ENCODE assay signal across 8 mouse cellular contexts in genomic region chr2:77280512-77281409, GRCm38 (mm10). TPM values are rescaled to one million over a fixed set of nuclear protein-coding genes. Genes with fewer than 3 reads are reported as not detected.
DNase-seq lines count a peak whose midpoint lies in the region; ATAC-seq and TF ChIP-seq lines count a peak whose summit lies in the region.

Gene Sestd1, minus strand, starts transcription at chr2:77280592.

- no peaks in the 10 kb centered on the region for H3K9me3 ChIP-seq in embryonic facial prominence, embryonic 11.5 days (replicated peaks; ENCODE audit: control insufficient read depth, low read length)
- no peaks in the 10 kb centered on the region for H3K9me3 ChIP-seq in midbrain, postnatal 0 days (ENCODE audit: low read length)
- no peaks in the 10 kb centered on the region for H3K9me3 ChIP-seq in stomach, embryonic 16.5 days (replicated peaks; ENCODE audit: control insufficient read depth, low read length)

- H3K27ac ChIP-seq in embryonic facial prominence, embryonic 11.5 days (replicated peaks; ENCODE audit: low read depth, low read length) = peak within 1 kb of the TSS; percentile 42
- peak within 1 kb of the TSS; percentile 91 for H3K27ac ChIP-seq in midbrain, postnatal 0 days (ENCODE audit: low read depth, low read length)
- H3K27ac ChIP-seq in stomach, embryonic 16.5 days (ENCODE audit: low read length) = peak within 1 kb of the TSS; percentile 64

- no peaks in the 10 kb centered on the region for H3K4me1 ChIP-seq in embryonic facial prominence, embryonic 11.5 days (ENCODE audit: control insufficient read depth, insufficient read depth, low read length)
- peaks cover 7% of the 10 kb centered on the region for H3K4me1 ChIP-seq in midbrain, postnatal 0 days (ENCODE audit: insufficient read depth, low read length)
- H3K4me1 ChIP-seq in stomach, embryonic 16.5 days (ENCODE audit: control insufficient read depth, insufficient read depth, low read length) = peaks cover 2% of the 10 kb centered on the region; the same call in 1 of the 2 replicates

- H3K27me3 ChIP-seq in embryonic facial prominence, embryonic 11.5 days (ENCODE audit: control insufficient read depth, insufficient read depth, low read length) = no peaks in the 10 kb centered on the region
- no peaks in the 10 kb centered on the region for H3K27me3 ChIP-seq in midbrain, postnatal 0 days (ENCODE audit: insufficient read depth, low read length)
- no peaks in the 10 kb centered on the region for H3K27me3 ChIP-seq in stomach, embryonic 16.5 days (ENCODE audit: control insufficient read depth, insufficient read depth, low read length)

- TF ChIP-seq CTCF in midbrain, postnatal 0 days (IDR thresholded peaks at IDR 0.05) = no peak

- peak within 1 kb of the TSS; percentile 60 for H3K4me2 ChIP-seq in embryonic facial prominence, embryonic 11.5 days (ENCODE audit: low read depth, low read length)
- peak within 1 kb of the TSS; percentile 85 for H3K4me2 ChIP-seq in midbrain, postnatal 0 days (ENCODE audit: low read depth, low read length, poor library complexity, severe bottlenecking)
- peak within 1 kb of the TSS; percentile 93 for H3K4me2 ChIP-seq in stomach, embryonic 16.5 days (ENCODE audit: low read depth, low read length)

- peak; percentile 52 to 53 for DNase-seq in urinary bladder, adult 18-20 months (ENCODE audit: low spot score in 2 of 2)
- DNase-seq in urinary bladder, postnatal 10 days (ENCODE audit: low spot score) = no peak
- DNase-seq in embryonic facial prominence, embryonic 11.5 days (ENCODE audit: low spot score) = peak; percentile 82
- peak; percentile 79 to 81 for DNase-seq in heart, adult 9 months (ENCODE audit: low spot score in 2 of 2)
- peak; percentile 67 to 76 for DNase-seq in kidney, adult 8-10 months
- peak; percentile 45 for DNase-seq in liver
- DNase-seq in midbrain, postnatal 0 days (ENCODE audit: low spot score) = peak; percentile 37

- ATAC-seq in embryonic facial prominence, embryonic 11.5 days (replicated peaks; ENCODE audit: insufficient number of reproducible peaks, low FRiP score, low TSS enrichment, low read depth) = peak; percentile 86
- ATAC-seq in midbrain, postnatal 0 days (ENCODE audit: low FRiP score) = peak; percentile 83
- peak; percentile 87 for ATAC-seq in stomach, embryonic 16.5 days (ENCODE audit: insufficient read depth, low FRiP score)

- H3K36me3 ChIP-seq in embryonic facial prominence, embryonic 11.5 days (replicated peaks; ENCODE audit: control insufficient read depth, insufficient read depth, low read depth, low read length) = no peaks in the 10 kb centered on the region
- no peaks in the 10 kb centered on the region for H3K36me3 ChIP-seq in midbrain, postnatal 0 days (ENCODE audit: insufficient read depth, low read length)
- no peaks in the 10 kb centered on the region for H3K36me3 ChIP-seq in stomach, embryonic 16.5 days (ENCODE audit: control insufficient read depth, insufficient read depth, low read length)

- 7% methylated on average over 43 of the region's 73 CpGs for WGBS in embryonic facial prominence, embryonic 11.5 days
- 12% methylated on average over 23 of the region's 73 CpGs for WGBS in midbrain, postnatal 0 days
- WGBS in stomach, embryonic 16.5 days = 8% methylated on average over 37 of the region's 73 CpGs

- peak within 1 kb of the TSS; percentile 93 for H3K9ac ChIP-seq in embryonic facial prominence, embryonic 11.5 days (replicated peaks; ENCODE audit: low read length)
- peak within 1 kb of the TSS; percentile 99 for H3K9ac ChIP-seq in midbrain, postnatal 0 days (replicated peaks; ENCODE audit: low read length, poor library complexity, severe bottlenecking)
- peak within 1 kb of the TSS; percentile 97 for H3K9ac ChIP-seq in stomach, embryonic 16.5 days (ENCODE audit: low read length)

- peak within 1 kb of the TSS; percentile 79 for H3K4me3 ChIP-seq in embryonic facial prominence, embryonic 11.5 days (ENCODE audit: low read depth, low read length)
- H3K4me3 ChIP-seq in midbrain, postnatal 0 days (ENCODE audit: low read depth, low read length) = peak within 1 kb of the TSS; percentile 95
- peak within 1 kb of the TSS; percentile 94 for H3K4me3 ChIP-seq in stomach, embryonic 16.5 days (replicated peaks; ENCODE audit: low read length)

RNA-seq across cellular contexts. Expression of gene Sestd1, which starts in this region (rescaled TPM):
- 24.3 and 26.7 TPM in 2 replicates for polyA plus RNA-seq in embryonic facial prominence, embryonic 11.5 days (2014; fragmentation: Nextera tagmentation; extraction: Ambion mirVana)
- total RNA-seq in midbrain, postnatal 0 days (2014; rRNA removed) = 52.6 and 64.0 TPM in 2 replicates
- polyA plus RNA-seq in midbrain, postnatal 0 days (2015; fragmentation: Nextera tagmentation; extraction: Ambion mirVana) = 21.6 and 23.7 TPM in 2 replicates
- polyA plus RNA-seq in stomach, embryonic 16.5 days (2015; fragmentation: Nextera tagmentation; extraction: Ambion mirVana) = 13.0 and 14.1 TPM in 2 replicates
